In genomic region chr10:118993819-118994574, GRCm38 (mm10) we compare ENCODE assay signal across 23 mouse cellular contexts.
DNase-seq lines count a peak whose midpoint lies in the region; ATAC-seq and TF ChIP-seq lines count a peak whose summit lies in the region.
"Had no signal": no experiment of that assay in that cellular context is flagged by ENCODE, and none has a peak within 500 bp of the region (broad histone marks: within the 10 kb centered on the region; RNA-seq: fewer than 3 reads in every experiment).

No protein-coding gene starts in this region.

- H3K9ac ChIP-seq in embryonic facial prominence, embryonic 13.5 days = no peak overlapping the region
- no peak overlapping the region for H3K9ac ChIP-seq in neural tube, embryonic 14.5 days (replicated peaks; ENCODE audit: low read depth, low read length)
- H3K9ac ChIP-seq in neural tube, embryonic 15.5 days (replicated peaks) = no peak overlapping the region
- no peak overlapping the region for H3K9ac ChIP-seq in midbrain, embryonic 13.5 days (replicated peaks)
- H3K9ac ChIP-seq in midbrain, postnatal 0 days (replicated peaks; ENCODE audit: low read length, poor library complexity, severe bottlenecking) = no peak overlapping the region
- H3K9ac ChIP-seq: embryonic facial prominence, embryonic 12.5 days; hindbrain, embryonic 15.5 days; lung, embryonic 15.5 days; midbrain, embryonic 15.5 days had no signal

- DNase-seq in embryonic facial prominence, embryonic 10.5 days (ENCODE audit: low spot score) = no peak
- DNase-seq in neural tube, embryonic 10.5 days (ENCODE audit: extremely low spot score, low spot score) = no peak
- DNase-seq in cerebellum, adult 2 months = no peak
- no peak for DNase-seq in midbrain, postnatal 0 days (ENCODE audit: low spot score)
- DNase-seq: adrenal gland, adult 2 months; cerebellum, adult 9-11 months; gastrocnemius, postnatal 10 days; heart, adult 2 months; heart, postnatal 36 days; kidney, adult 11 months; liver; right cerebral cortex, postnatal 4 days had no signal

- H3K27me3 ChIP-seq in embryonic facial prominence, embryonic 13.5 days = no peaks in the 10 kb centered on the region
- no peaks in the 10 kb centered on the region for H3K27me3 ChIP-seq in embryonic facial prominence, embryonic 10.5 days (replicated peaks; ENCODE audit: low read depth, poor library complexity, severe bottlenecking)
- no peaks in the 10 kb centered on the region for H3K27me3 ChIP-seq in neural tube, embryonic 14.5 days (ENCODE audit: control insufficient read depth, insufficient read depth, low read length)
- H3K27me3 ChIP-seq in neural tube, embryonic 15.5 days (replicated peaks) = no peaks in the 10 kb centered on the region
- no peaks in the 10 kb centered on the region for H3K27me3 ChIP-seq in midbrain, embryonic 13.5 days
- no peaks in the 10 kb centered on the region for H3K27me3 ChIP-seq in cerebellum, adult 2 months (ENCODE audit: control insufficient read depth, insufficient read depth, low read length)
- no peaks in the 10 kb centered on the region for H3K27me3 ChIP-seq in midbrain, postnatal 0 days (ENCODE audit: insufficient read depth, low read length)
- H3K27me3 ChIP-seq: embryonic facial prominence, embryonic 12.5 days; hindbrain, embryonic 15.5 days; lung, embryonic 15.5 days; midbrain, embryonic 15.5 days had no signal

- 0 out of 2 replicates have a peak, but pooled peaks have one; percentile 20 for ATAC-seq in embryonic facial prominence, embryonic 13.5 days (ENCODE audit: insufficient number of reproducible peaks, insufficient read depth, low FRiP score, low TSS enrichment, low read depth)
- ATAC-seq in neural tube, embryonic 14.5 days (ENCODE audit: low read depth) = peak; percentile 38; the same call in 1 of the 2 replicates
- ATAC-seq in neural tube, embryonic 15.5 days (ENCODE audit: low FRiP score) = peak; percentile 24
- ATAC-seq in midbrain, embryonic 13.5 days = no peak
- no peak for ATAC-seq in midbrain, postnatal 0 days (ENCODE audit: low FRiP score)
- ATAC-seq: forebrain, embryonic 16.5 days; midbrain, embryonic 15.5 days had no signal

- H3K9me3 ChIP-seq in embryonic facial prominence, embryonic 13.5 days = no peaks in the 10 kb centered on the region
- no peaks in the 10 kb centered on the region for H3K9me3 ChIP-seq in embryonic facial prominence, embryonic 10.5 days
- no peaks in the 10 kb centered on the region for H3K9me3 ChIP-seq in neural tube, embryonic 14.5 days (ENCODE audit: control insufficient read depth, low read length)
- no peaks in the 10 kb centered on the region for H3K9me3 ChIP-seq in neural tube, embryonic 15.5 days (replicated peaks)
- no peaks in the 10 kb centered on the region for H3K9me3 ChIP-seq in midbrain, embryonic 13.5 days
- H3K9me3 ChIP-seq in midbrain, postnatal 0 days (ENCODE audit: low read length) = no peaks in the 10 kb centered on the region
- H3K9me3 ChIP-seq: embryonic facial prominence, embryonic 12.5 days; hindbrain, embryonic 15.5 days; lung, embryonic 15.5 days; midbrain, embryonic 15.5 days had no signal

- peaks cover 6% of the 10 kb centered on the region for H3K4me1 ChIP-seq in embryonic facial prominence, embryonic 13.5 days
- H3K4me1 ChIP-seq in embryonic facial prominence, embryonic 10.5 days = no peaks in the 10 kb centered on the region
- no peaks in the 10 kb centered on the region for H3K4me1 ChIP-seq in neural tube, embryonic 14.5 days (ENCODE audit: control insufficient read depth, insufficient read depth, low read length)
- peaks cover 3% of the 10 kb centered on the region; the same call in 1 of the 2 replicates for H3K4me1 ChIP-seq in neural tube, embryonic 15.5 days
- no peaks in the 10 kb centered on the region for H3K4me1 ChIP-seq in midbrain, embryonic 13.5 days (replicated peaks)
- no peaks in the 10 kb centered on the region for H3K4me1 ChIP-seq in cerebellum, adult 2 months (ENCODE audit: control insufficient read depth, insufficient read depth, low read length)
- H3K4me1 ChIP-seq in midbrain, postnatal 0 days (ENCODE audit: insufficient read depth, low read length) = no peaks in the 10 kb centered on the region
- H3K4me1 ChIP-seq: hindbrain, embryonic 15.5 days; midbrain, embryonic 15.5 days had no signal

- WGBS in embryonic facial prominence, embryonic 13.5 days = 52% methylated on average over 15 of the region's 15 CpGs
- 61% methylated on average over 15 of the region's 15 CpGs for WGBS in embryonic facial prominence, embryonic 10.5 days
- WGBS in neural tube, embryonic 14.5 days = 56% methylated on average over 15 of the region's 15 CpGs
- 53% methylated on average over 15 of the region's 15 CpGs for WGBS in neural tube, embryonic 15.5 days
- WGBS in midbrain, embryonic 13.5 days = 54% methylated on average over 15 of the region's 15 CpGs
- 87% methylated on average over 15 of the region's 15 CpGs for WGBS in cerebellum, adult 2 months
- WGBS in midbrain, postnatal 0 days = 57% methylated on average over 15 of the region's 15 CpGs

- no peak for TF ChIP-seq CTCF in cerebellum, adult 2 months (IDR thresholded peaks at IDR 0.05; ENCODE audit: borderline replicate concordance, insufficient read depth, low read depth, low read length)
- TF ChIP-seq CTCF in midbrain, postnatal 0 days (IDR thresholded peaks at IDR 0.05) = no peak

- no peak overlapping the region for H3K27ac ChIP-seq in embryonic facial prominence, embryonic 13.5 days
- no peak overlapping the region for H3K27ac ChIP-seq in embryonic facial prominence, embryonic 10.5 days (replicated peaks)
- no peak overlapping the region for H3K27ac ChIP-seq in neural tube, embryonic 14.5 days (ENCODE audit: low read depth, low read length)
- no peak overlapping the region for H3K27ac ChIP-seq in neural tube, embryonic 15.5 days (replicated peaks)
- H3K27ac ChIP-seq in midbrain, embryonic 13.5 days = no peak overlapping the region
- H3K27ac ChIP-seq in cerebellum, adult 2 months (ENCODE audit: insufficient read depth, low read length) = no peak overlapping the region
- H3K27ac ChIP-seq in midbrain, postnatal 0 days (ENCODE audit: low read depth, low read length) = no peak overlapping the region
- H3K27ac ChIP-seq: embryonic facial prominence, embryonic 12.5 days; heart, adult 2 months; hindbrain, embryonic 15.5 days; kidney, postnatal 0 days; lung, embryonic 15.5 days; midbrain, embryonic 15.5 days had no signal

- H3K4me2 ChIP-seq in embryonic facial prominence, embryonic 13.5 days = no peak overlapping the region
- H3K4me2 ChIP-seq in neural tube, embryonic 14.5 days (ENCODE audit: low read depth, low read length) = no peak overlapping the region
- peak overlapping the region; percentile 31; the same call in 1 of the 2 replicates for H3K4me2 ChIP-seq in neural tube, embryonic 15.5 days
- no peak overlapping the region for H3K4me2 ChIP-seq in midbrain, embryonic 13.5 days (replicated peaks)
- no peak overlapping the region for H3K4me2 ChIP-seq in midbrain, postnatal 0 days (ENCODE audit: low read depth, low read length, poor library complexity, severe bottlenecking)
- H3K4me2 ChIP-seq: embryonic facial prominence, embryonic 12.5 days; hindbrain, embryonic 15.5 days; lung, embryonic 15.5 days; midbrain, embryonic 15.5 days had no signal

- no peaks in the 10 kb centered on the region for H3K36me3 ChIP-seq in embryonic facial prominence, embryonic 13.5 days
- no peaks in the 10 kb centered on the region for H3K36me3 ChIP-seq in embryonic facial prominence, embryonic 10.5 days (replicated peaks)
- no peaks in the 10 kb centered on the region for H3K36me3 ChIP-seq in neural tube, embryonic 14.5 days (ENCODE audit: control insufficient read depth, insufficient read depth, low read length)
- no peaks in the 10 kb centered on the region for H3K36me3 ChIP-seq in neural tube, embryonic 15.5 days
- H3K36me3 ChIP-seq in midbrain, embryonic 13.5 days = no peaks in the 10 kb centered on the region
- H3K36me3 ChIP-seq in midbrain, postnatal 0 days (ENCODE audit: insufficient read depth, low read length) = no peaks in the 10 kb centered on the region
- H3K36me3 ChIP-seq: embryonic facial prominence, embryonic 12.5 days; hindbrain, embryonic 15.5 days; lung, embryonic 15.5 days; midbrain, embryonic 15.5 days had no signal

- no peak overlapping the region for H3K4me3 ChIP-seq in embryonic facial prominence, embryonic 13.5 days
- no peak overlapping the region for H3K4me3 ChIP-seq in embryonic facial prominence, embryonic 10.5 days
- no peak overlapping the region for H3K4me3 ChIP-seq in neural tube, embryonic 14.5 days (ENCODE audit: low read depth, low read length)
- no peak overlapping the region for H3K4me3 ChIP-seq in neural tube, embryonic 15.5 days (replicated peaks)
- no peak overlapping the region for H3K4me3 ChIP-seq in midbrain, embryonic 13.5 days (replicated peaks)
- no peak overlapping the region for H3K4me3 ChIP-seq in cerebellum, adult 2 months (replicated peaks; ENCODE audit: insufficient read depth, low read depth, low read length)
- H3K4me3 ChIP-seq in midbrain, postnatal 0 days (ENCODE audit: low read depth, low read length) = no peak overlapping the region
- H3K4me3 ChIP-seq: embryonic facial prominence, embryonic 12.5 days; heart, adult 2 months; hindbrain, embryonic 15.5 days; lung, embryonic 15.5 days; megakaryocyte, embryonic 14.5 days; midbrain, embryonic 15.5 days had no signal

- TF ChIP-seq POLR2A in cerebellum, adult 2 months (IDR thresholded peaks at IDR 0.05; ENCODE audit: borderline replicate concordance, insufficient read depth, low read length) = no peak

Comparison
In these comparisons a context has a peak if more than half of its experiments do, and no peak if none do; other contexts are left out.
1. ATAC-seq: peak in embryonic facial prominence, embryonic 13.5 days (single experiment), neural tube, embryonic 14.5 days (single experiment) and neural tube, embryonic 15.5 days (single experiment); none in midbrain, embryonic 13.5 days (single experiment) and midbrain, postnatal 0 days (single experiment).